In genomic region chr6:142519110-142519509, GRCm38 (mm10) we compare ENCODE assay signal across 8 mouse cellular contexts. TPM values are rescaled to one million over a fixed set of nuclear protein-coding genes. Genes with fewer than 3 reads are reported as not detected.
DNase-seq lines count a peak whose midpoint lies in the region; ATAC-seq and TF ChIP-seq lines count a peak whose summit lies in the region.

No protein-coding gene starts in this region.

- no peaks in the 10 kb centered on the region for H3K36me3 ChIP-seq in limb, embryonic 14.5 days (ENCODE audit: control insufficient read depth, insufficient read depth, low read length)
- no peaks in the 10 kb centered on the region for H3K36me3 ChIP-seq in neural tube, embryonic 13.5 days

- H3K4me2 ChIP-seq in limb, embryonic 14.5 days (replicated peaks; ENCODE audit: low read depth, low read length, severe bottlenecking) = no peak overlapping the region
- no peak overlapping the region for H3K4me2 ChIP-seq in neural tube, embryonic 13.5 days

- no peak overlapping the region for H3K27ac ChIP-seq in limb, embryonic 14.5 days (replicated peaks; ENCODE audit: low read depth, low read length)
- no peak overlapping the region for H3K27ac ChIP-seq in neural tube, embryonic 13.5 days (replicated peaks)

- H3K4me1 ChIP-seq in limb, embryonic 14.5 days (ENCODE audit: control insufficient read depth, insufficient read depth, low read length) = no peaks in the 10 kb centered on the region
- no peaks in the 10 kb centered on the region for H3K4me1 ChIP-seq in neural tube, embryonic 13.5 days (replicated peaks)

- no peak overlapping the region for H3K9ac ChIP-seq in limb, embryonic 14.5 days (ENCODE audit: low read depth, low read length, severe bottlenecking)
- H3K9ac ChIP-seq in neural tube, embryonic 13.5 days = no peak overlapping the region

- no peaks in the 10 kb centered on the region for H3K9me3 ChIP-seq in limb, embryonic 14.5 days (ENCODE audit: control insufficient read depth, low read length)
- H3K9me3 ChIP-seq in neural tube, embryonic 13.5 days = no peaks in the 10 kb centered on the region

- H3K4me3 ChIP-seq in limb, embryonic 14.5 days (replicated peaks; ENCODE audit: low read length) = no peak overlapping the region
- no peak overlapping the region for H3K4me3 ChIP-seq in neural tube, embryonic 13.5 days

- peak; percentile 23 to 51 for DNase-seq in layer of hippocampus, postnatal 14 days (ENCODE audit: low spot score in 2 of 2)
- DNase-seq in layer of hippocampus, adult 9-11 months = no peak
- peak; percentile 30 for DNase-seq in T-cell, adult 2 months (ENCODE audit: low spot score)
- DNase-seq in limb, embryonic 14.5 days (ENCODE audit: low spot score) = no peak
- DNase-seq in spleen, postnatal 36 days (ENCODE audit: low spot score in 2 of 2) = no peak
- DNase-seq in urinary bladder, adult 2 months (ENCODE audit: low spot score) = no peak

- ATAC-seq in erythroblast, adult 5-6 weeks (replicated peaks; ENCODE audit: low FRiP score, poor library complexity, severe bottlenecking) = peak; percentile 46; the same call in 1 of the 2 replicates
- peak; percentile 50; the same call in 1 of the 2 replicates for ATAC-seq in limb, embryonic 14.5 days (ENCODE audit: low FRiP score, low read depth)
- ATAC-seq in neural tube, embryonic 13.5 days (ENCODE audit: low read depth) = peak; percentile 78

- TF ChIP-seq POLR2A in limb, embryonic 14.5 days (IDR thresholded peaks at IDR 0.05; ENCODE audit: borderline replicate concordance, extremely low read depth, insufficient read depth, insufficient read length) = no peak

- WGBS in limb, embryonic 14.5 days = 13% methylated on average over 6 of the region's 6 CpGs
- WGBS in neural tube, embryonic 13.5 days = 17% methylated on average over 6 of the region's 6 CpGs

- H3K27me3 ChIP-seq in limb, embryonic 14.5 days (ENCODE audit: control insufficient read depth, insufficient read depth, low read length) = no peaks in the 10 kb centered on the region
- no peaks in the 10 kb centered on the region for H3K27me3 ChIP-seq in neural tube, embryonic 13.5 days

RNA-seq across cellular contexts. Expression of gene Ldhb, which starts 11.4 kb away (rescaled TPM):
- total RNA-seq in layer of hippocampus, postnatal 14 days (2021) = 100 to 1,000 TPM; 450 to 461 TPM
- total RNA-seq in erythroblast, adult 5-6 weeks (2015; ENCODE audit: low replicate concordance) = 6.3 and 12.3 TPM in 2 replicates
- total RNA-seq in erythroblast, adult 5-6 weeks (2017; ENCODE audit: low replicate concordance) = 6.0 and 11.8 TPM in 2 replicates
- polyA plus RNA-seq in limb, embryonic 14.5 days (2012; rRNA removed) = 178 TPM in 2 replicates
- polyA plus RNA-seq in limb, embryonic 14.5 days (2014; fragmentation: Nextera tagmentation; extraction: Ambion mirVana) = 229 and 266 TPM in 2 replicates
- polyA plus RNA-seq in neural tube, embryonic 13.5 days (2015; fragmentation: Nextera tagmentation; extraction: Ambion mirVana) = 522 and 568 TPM in 2 replicates
- 564 and 701 TPM in 2 replicates for polyA plus RNA-seq in urinary bladder, adult 2 months (2012; rRNA removed)

RNA-seq across cellular contexts. Expression of gene Gys2, which starts 46.2 kb away (rescaled TPM):
- under 1 TPM in 1 of 2 experiments, not detected in 1; 0.23 TPM for total RNA-seq in layer of hippocampus, postnatal 14 days (2021)
- not detected in 2 replicates for total RNA-seq in erythroblast, adult 5-6 weeks (2015; ENCODE audit: low replicate concordance)
- total RNA-seq in erythroblast, adult 5-6 weeks (2017; ENCODE audit: low replicate concordance) = not detected in 2 replicates
- polyA plus RNA-seq in limb, embryonic 14.5 days (2012; rRNA removed) = 0.03 TPM in 1 of 2 replicates, not detected in the other
- polyA plus RNA-seq in limb, embryonic 14.5 days (2014; fragmentation: Nextera tagmentation; extraction: Ambion mirVana) = not detected in 2 replicates
- not detected in 2 replicates for polyA plus RNA-seq in neural tube, embryonic 13.5 days (2015; fragmentation: Nextera tagmentation; extraction: Ambion mirVana)
- polyA plus RNA-seq in urinary bladder, adult 2 months (2012; rRNA removed) = 0.04 and 0.44 TPM in 2 replicates

RNA-seq across cellular contexts. Expression of gene Kcnj8, which starts 52.3 kb away (rescaled TPM):
- total RNA-seq in layer of hippocampus, postnatal 14 days (2021) = 1 to 10 TPM; 2.8 to 4.1 TPM
- total RNA-seq in erythroblast, adult 5-6 weeks (2015; ENCODE audit: low replicate concordance) = not detected in 2 replicates
- total RNA-seq in erythroblast, adult 5-6 weeks (2017; ENCODE audit: low replicate concordance) = not detected in 2 replicates
- polyA plus RNA-seq in limb, embryonic 14.5 days (2012; rRNA removed) = 9.7 and 10.0 TPM in 2 replicates
- polyA plus RNA-seq in limb, embryonic 14.5 days (2014; fragmentation: Nextera tagmentation; extraction: Ambion mirVana) = 8.2 and 11.3 TPM in 2 replicates
- 9.9 and 11.0 TPM in 2 replicates for polyA plus RNA-seq in neural tube, embryonic 13.5 days (2015; fragmentation: Nextera tagmentation; extraction: Ambion mirVana)
- 21.7 and 24.0 TPM in 2 replicates for polyA plus RNA-seq in urinary bladder, adult 2 months (2012; rRNA removed)

Comparison
In these comparisons a context has a peak if more than half of its experiments do, and no peak if none do; other contexts are left out.
1. DNase-seq: peak in layer of hippocampus, postnatal 14 days (2 of 2) and T-cell, adult 2 months (single experiment); none in layer of hippocampus, adult 9-11 months (single experiment), limb, embryonic 14.5 days (single experiment), spleen, postnatal 36 days (0 of 2) and urinary bladder, adult 2 months (single experiment).
2. Peak in every context shown above with its lines, with median percentiles within 50 percentile points of each other: ATAC-seq.